Mouse (Mus musculus) heart, embryonic 10.5 days (tissue): ENCODE results near the gene Fyco1. TPM values are rescaled to one million over a fixed set of nuclear protein-coding genes. Genes with fewer than 3 reads are reported as not detected.
"Not testable (repeated sequence)": the region's sequence is repeated elsewhere in the genome, so short reads cannot be mapped to it uniquely, and the experiment has no call there.

Experiments used
- DNase-seq: peaks from one replicate; pipeline ENCODE4 v3.0.0-alpha.2; 2017; ENCODE audit warnings: low spot score
- H3K27ac ChIP-seq: fragments of 300-500 bp; sonication (generic); 2 replicates; pipeline ENCODE4 v1.5.1; 2016; ENCODE audit warnings: mild to moderate bottlenecking
- H3K27me3 ChIP-seq: fragments of 300-500 bp; sonication (generic); 2 replicates; pipeline ENCODE4 v1.6.1; 2016; ENCODE audit warnings: mild to moderate bottlenecking; ENCODE audit not compliant: poor library complexity, insufficient read depth, severe bottlenecking
- H3K36me3 ChIP-seq: fragments of 300-500 bp; sonication (generic); 2 replicates; pipeline ENCODE4 v1.6.1; 2016; ENCODE audit warnings: mild to moderate bottlenecking, moderate library complexity
- H3K4me1 ChIP-seq: fragments of 300-500 bp; sonication (generic); 2 replicates; pipeline ENCODE4 v1.6.1; 2016; ENCODE audit warnings: mild to moderate bottlenecking
- H3K4me3 ChIP-seq: fragments of 300-500 bp; sonication (generic); 2 replicates; pipeline ENCODE4 v1.5.1; 2016; ENCODE audit warnings: mild to moderate bottlenecking, moderate library complexity
- H3K9me3 ChIP-seq: fragments of 300-500 bp; sonication (generic); 2 replicates; pipeline ENCODE4 v1.6.1; 2016; ENCODE audit warnings: mild to moderate bottlenecking, moderate library complexity
- WGBS: fragments of 180-500 bp; shearing (Covaris S2); methylation state at CpG from one replicate; pipeline ENCODE4 v1.1.7; 2016; 5-methylcytosine and 5-hydroxymethylcytosine counted together
- polyA plus RNA-seq: library from polyadenylated mRNA; unstranded; fragments of >200 nt; fragmentation: Nextera tagmentation; extraction: Ambion mirVana; gene quantifications from 2 replicates; pipeline ENCODE4 v1.2.1, GENCODE M21; 2016

The Fyco1 gene
- polyA plus RNA-seq, 1 experiment from 2014 or later = 20.5 TPM

GRCm38 (mm10) chr9:123806267-123806666, 45.4 kb downstream of the Fyco1 start, which contains the start of gene Cxcr6:
Gene Cxcr6, plus strand, starts transcription at chr9:123806475.
- 87% methylated on average over 5 of the region's 5 CpGs for WGBS
- no peaks in the 10 kb centered on the region for H3K4me1 ChIP-seq

GRCm38 (mm10) chr9:123805241-123805640, 46.5 kb downstream of the Fyco1 start:
- WGBS = 90% methylated on average over 2 of the region's 2 CpGs
- Histone ChIP-seq H3K36me3 (peaks cover 33% of the 10 kb centered on the region), H3K4me3 (no peak overlapping the region)

More at GRCm38 (mm10) chr9:123806267-123806666, 45.4 kb downstream of the Fyco1 start, which contains the start of gene Cxcr6:
- Histone ChIP-seq H3K27me3 (no peaks in the 10 kb centered on the region), H3K9me3 (no peaks in the 10 kb centered on the region), H3K27ac (no peak within 1 kb of the TSS), H3K36me3 (peaks cover 34% of the 10 kb centered on the region), H3K4me3 (no peak within 1 kb of the TSS)
- no peak for DNase-seq

GRCm38 (mm10) chr9:123802896-123803295, 48.8 kb downstream of the Fyco1 start:
- H3K4me1 ChIP-seq = no peaks in the 10 kb centered on the region
- DNase-seq = no peak
- no peaks in the 10 kb centered on the region for H3K9me3 ChIP-seq
- H3K27ac ChIP-seq = no peak overlapping the region
- no peak overlapping the region for H3K4me3 ChIP-seq
- H3K27me3 ChIP-seq = no peaks in the 10 kb centered on the region
- peaks cover 37% of the 10 kb centered on the region for H3K36me3 ChIP-seq

More at GRCm38 (mm10) chr9:123805241-123805640, 46.5 kb downstream of the Fyco1 start:
- H3K27me3 ChIP-seq = no peaks in the 10 kb centered on the region
- no peak overlapping the region for H3K27ac ChIP-seq
- no peak for DNase-seq
- H3K9me3 ChIP-seq = no peaks in the 10 kb centered on the region
- H3K4me1 ChIP-seq = no peaks in the 10 kb centered on the region

GRCm38 (mm10) chr9:123802421-123802820, 49.3 kb downstream of the Fyco1 start:
- 94% methylated on average over 2 of the region's 2 CpGs for WGBS
- Histone ChIP-seq H3K27me3 (no peaks in the 10 kb centered on the region), H3K27ac (no peak overlapping the region), H3K4me1 (no peaks in the 10 kb centered on the region), H3K9me3 (no peaks in the 10 kb centered on the region), H3K36me3 (peaks cover 41% of the 10 kb centered on the region), H3K4me3 (no peak overlapping the region)
- DNase-seq = no peak

- no peaks in the 10 kb centered on the region for H3K4me1 ChIP-seq
- peaks cover 50% of the 10 kb centered on the region for H3K36me3 ChIP-seq
- no peak for DNase-seq
- H3K27ac ChIP-seq = no peak overlapping the region
- H3K4me3 ChIP-seq = no peak overlapping the region
- WGBS = 100% methylated on average over 1 of the region's 1 CpGs
- H3K27me3 ChIP-seq = no peaks in the 10 kb centered on the region
- H3K9me3 ChIP-seq = no peaks in the 10 kb centered on the region
Observed at GRCm38 (mm10) chr9:123801527-123801926, 50.2 kb downstream of the Fyco1 start.

- WGBS = 60% methylated on average over 3 of the region's 3 CpGs
- H3K4me3 ChIP-seq = no peak overlapping the region
- H3K9me3 ChIP-seq = no peaks in the 10 kb centered on the region
- no peak for DNase-seq
- H3K27ac ChIP-seq = no peak overlapping the region
- no peaks in the 10 kb centered on the region for H3K4me1 ChIP-seq
- no peaks in the 10 kb centered on the region for H3K27me3 ChIP-seq
- peaks cover 78% of the 10 kb centered on the region for H3K36me3 ChIP-seq
Observed at GRCm38 (mm10) chr9:123796174-123796573, 55.5 kb downstream of the Fyco1 start.

- WGBS = 57% methylated on average over 4 of the region's 4 CpGs
Observed at GRCm38 (mm10) chr9:123788855-123789529, 62.7 kb downstream of the Fyco1 start.

GRCm38 (mm10) chr9:123773299-123773698, 78.4 kb downstream of the Fyco1 start:
- not testable (repeated sequence) for H3K27ac ChIP-seq, H3K36me3 ChIP-seq, H3K4me3 ChIP-seq, DNase-seq, H3K4me1 ChIP-seq, H3K9me3 ChIP-seq, H3K27me3 ChIP-seq
- 31% methylated on average over 2 of the region's 2 CpGs for WGBS

More at GRCm38 (mm10) chr9:123788855-123789529, 62.7 kb downstream of the Fyco1 start:
- H3K4me3 ChIP-seq = no peak overlapping the region
- peaks cover 62% of the 10 kb centered on the region for H3K36me3 ChIP-seq
- no peaks in the 10 kb centered on the region for H3K27me3 ChIP-seq
- no peak overlapping the region for H3K27ac ChIP-seq
- no peaks in the 10 kb centered on the region for H3K9me3 ChIP-seq
- DNase-seq = no peak
- H3K4me1 ChIP-seq = no peaks in the 10 kb centered on the region

- DNase-seq = no peak
- Histone ChIP-seq H3K36me3 (no peaks in the 10 kb centered on the region), H3K27me3 (no peaks in the 10 kb centered on the region), H3K9me3 (no peaks in the 10 kb centered on the region), H3K27ac (no peak overlapping the region), H3K4me1 (no peaks in the 10 kb centered on the region), H3K4me3 (no peak overlapping the region)
- 56% methylated on average over 6 of the region's 6 CpGs for WGBS
Observed at GRCm38 (mm10) chr9:123769532-123769931, 82.2 kb downstream of the Fyco1 start.

GRCm38 (mm10) chr9:123768443-123768842, 83.3 kb downstream of the Fyco1 start:
- WGBS = 74% methylated on average over 1 of the region's 1 CpGs
- no peak for DNase-seq
- Histone ChIP-seq H3K4me3 (no peak overlapping the region), H3K27me3 (no peaks in the 10 kb centered on the region), H3K9me3 (no peaks in the 10 kb centered on the region), H3K4me1 (no peaks in the 10 kb centered on the region), H3K36me3 (no peaks in the 10 kb centered on the region), H3K27ac (no peak overlapping the region)

GRCm38 (mm10) chr9:123766996-123767395, 84.7 kb downstream of the Fyco1 start:
- Histone ChIP-seq H3K27ac (no peak overlapping the region), H3K27me3 (no peaks in the 10 kb centered on the region), H3K9me3 (no peaks in the 10 kb centered on the region), H3K4me3 (no peak overlapping the region), H3K4me1 (no peaks in the 10 kb centered on the region), H3K36me3 (no peaks in the 10 kb centered on the region)
- DNase-seq = no peak
- 79% methylated on average over 3 of the region's 3 CpGs for WGBS

- Histone ChIP-seq H3K27ac (no peak overlapping the region), H3K9me3 (no peaks in the 10 kb centered on the region), H3K36me3 (no peaks in the 10 kb centered on the region), H3K4me1 (no peaks in the 10 kb centered on the region), H3K4me3 (no peak overlapping the region), H3K27me3 (no peaks in the 10 kb centered on the region)
- DNase-seq = no peak
- WGBS = 69% methylated on average over 3 of the region's 3 CpGs
Observed at GRCm38 (mm10) chr9:123763771-123764170, 87.9 kb downstream of the Fyco1 start.

GRCm38 (mm10) chr9:123762886-123763285, 88.8 kb downstream of the Fyco1 start:
- WGBS = 92% methylated on average over 4 of the region's 4 CpGs

GRCm38 (mm10) chr9:123760806-123761205, 90.9 kb downstream of the Fyco1 start:
- H3K4me3 ChIP-seq = no peak overlapping the region
- no peak overlapping the region for H3K27ac ChIP-seq
- no peaks in the 10 kb centered on the region for H3K9me3 ChIP-seq
- H3K36me3 ChIP-seq = no peaks in the 10 kb centered on the region
- DNase-seq = no peak
- 82% methylated on average over 3 of the region's 3 CpGs for WGBS
- H3K4me1 ChIP-seq = no peaks in the 10 kb centered on the region
- H3K27me3 ChIP-seq = no peaks in the 10 kb centered on the region

More at GRCm38 (mm10) chr9:123762886-123763285, 88.8 kb downstream of the Fyco1 start:
- Histone ChIP-seq H3K36me3 (no peaks in the 10 kb centered on the region), H3K9me3 (no peaks in the 10 kb centered on the region), H3K27me3 (no peaks in the 10 kb centered on the region), H3K4me1 (no peaks in the 10 kb centered on the region), H3K4me3 (no peak overlapping the region), H3K27ac (no peak overlapping the region)
- DNase-seq = no peak
